Mouse (Mus musculus) c-Kit-negative CD71-positive TER-119-positive erythroid progenitor cells, embryonic 14.5 days (primary cell): ENCODE results near the gene Slc5a5.
A peak's percentile ranks its signal among the peaks of the same experiment; 100 is the strongest.
"Not testable (repeated sequence)": the region's sequence is repeated elsewhere in the genome, so short reads cannot be mapped to it uniquely, and the experiment has no call there.

Experiments
- DNase-seq: peaks from one replicate; pipeline ENCODE4 v3.0.0-alpha.2; 2013; ENCODE audit warnings: low read depth, low spot score

The Slc5a5 gene

GRCm38 (mm10) chr8:70903112-70903511 is 10.6 kb upstream of the Slc5a5 start:
- DNase-seq: no peak

GRCm38 (mm10) chr8:70902211-70902610 is 9.7 kb upstream of the Slc5a5 start:
- no peak for DNase-seq

- DNase-seq: no peak
Observed at GRCm38 (mm10) chr8:70900872-70901387, 8.4 kb upstream of the Slc5a5 start.

GRCm38 (mm10) chr8:70899226-70899625 is 6.7 kb upstream of the Slc5a5 start:
- DNase-seq: no peak

GRCm38 (mm10) chr8:70898661-70899198 is 6.2 kb upstream of the Slc5a5 start:
- DNase-seq: no peak

GRCm38 (mm10) chr8:70897681-70898413 is 5.3 kb upstream of the Slc5a5 start:
- DNase-seq: peak; percentile 75

- DNase-seq: peak; percentile 98
Observed at GRCm38 (mm10) chr8:70897021-70897680, 4.6 kb upstream of the Slc5a5 start, which contains the start of gene Rpl18a. Rpl18a (minus strand) TSS chr8:70897412.

GRCm38 (mm10) chr8:70896316-70897020 is 3.9 kb upstream of the Slc5a5 start:
- DNase-seq: no peak

- not testable (repeated sequence) for DNase-seq
Observed at GRCm38 (mm10) chr8:70895571-70896259, 3.2 kb upstream of the Slc5a5 start.

GRCm38 (mm10) chr8:70894771-70895545 is 2.4 kb upstream of the Slc5a5 start:
- no peak for DNase-seq

- DNase-seq: no peak
Observed at GRCm38 (mm10) chr8:70894385-70894720, 1.8 kb upstream of the Slc5a5 start.

GRCm38 (mm10) chr8:70893656-70894384 is 1.3 kb upstream of the Slc5a5 start:
- peak; percentile 61 for DNase-seq

- DNase-seq: no peak
Observed at GRCm38 (mm10) chr8:70892896-70893655, 519 bp upstream of the Slc5a5 start.

- no peak for DNase-seq
Observed at GRCm38 (mm10) chr8:70891356-70891755, 1.2 kb downstream of the Slc5a5 start.

GRCm38 (mm10) chr8:70890656-70891055 is 1.9 kb downstream of the Slc5a5 start:
- no peak for DNase-seq

- peak; percentile 60 for DNase-seq
Observed at GRCm38 (mm10) chr8:70887669-70888068, 4.9 kb downstream of the Slc5a5 start.

- DNase-seq: no peak
Observed at GRCm38 (mm10) chr8:70885612-70886011, 6.9 kb downstream of the Slc5a5 start.

GRCm38 (mm10) chr8:70884683-70885082 is 7.9 kb downstream of the Slc5a5 start:
- no peak for DNase-seq

GRCm38 (mm10) chr8:70884186-70884585 is 8.4 kb downstream of the Slc5a5 start:
- DNase-seq: no peak
